Mouse (Mus musculus) cerebellum, adult 11-12 months (tissue): ENCODE measurements around the gene Kcnt1.
"Not testable (repeated sequence)": the region's sequence is repeated elsewhere in the genome, so short reads cannot be mapped to it uniquely, and the experiment has no call there.

Source experiments
- DNase-seq: peaks from one replicate; pipeline ENCODE4 v3.0.0; 2022

Gene Kcnt1

DNA sequence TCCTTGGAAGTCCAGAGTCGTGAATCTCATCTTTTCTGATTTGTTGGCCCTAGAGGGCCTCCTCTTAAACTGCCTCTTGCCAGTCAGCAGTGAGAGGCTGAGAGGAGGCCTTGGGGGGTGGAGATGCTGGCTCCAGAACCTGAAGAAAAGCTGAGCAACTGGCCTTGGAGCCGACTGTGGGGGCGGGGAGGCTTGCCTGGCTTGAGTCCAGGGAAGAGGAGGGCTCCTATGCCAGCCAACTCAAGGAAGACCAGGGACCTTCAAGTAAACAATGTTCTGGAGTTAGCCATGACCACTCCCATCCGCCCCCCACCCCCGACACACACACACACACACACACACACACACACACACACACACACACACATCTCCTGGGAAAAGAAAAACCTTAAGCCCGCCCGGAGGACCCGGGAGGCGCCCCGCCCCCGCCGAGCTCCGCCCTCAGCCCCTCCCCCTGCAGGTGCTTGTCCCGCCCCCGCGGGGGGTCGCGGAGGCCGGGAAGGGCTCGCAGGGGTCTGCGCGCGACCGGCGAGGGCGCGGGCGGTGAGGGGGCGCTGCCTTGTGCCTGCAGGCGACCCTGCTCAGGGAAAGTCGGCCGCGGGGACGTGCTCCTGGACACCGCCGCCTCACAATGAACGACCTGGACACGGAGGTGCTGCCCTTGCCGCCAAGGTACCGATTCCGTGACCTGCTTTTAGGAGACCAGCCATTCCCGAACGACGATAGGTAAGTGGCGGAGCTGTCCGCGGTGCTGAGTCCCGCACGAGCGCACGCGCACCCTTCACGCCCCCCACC lies at the start of gene Kcnt1:
TSS of gene Kcnt1 (plus strand) at position 398 of the 795 bp plus-strand sequence.
- peak; percentile 74 for DNase-seq

DNA sequence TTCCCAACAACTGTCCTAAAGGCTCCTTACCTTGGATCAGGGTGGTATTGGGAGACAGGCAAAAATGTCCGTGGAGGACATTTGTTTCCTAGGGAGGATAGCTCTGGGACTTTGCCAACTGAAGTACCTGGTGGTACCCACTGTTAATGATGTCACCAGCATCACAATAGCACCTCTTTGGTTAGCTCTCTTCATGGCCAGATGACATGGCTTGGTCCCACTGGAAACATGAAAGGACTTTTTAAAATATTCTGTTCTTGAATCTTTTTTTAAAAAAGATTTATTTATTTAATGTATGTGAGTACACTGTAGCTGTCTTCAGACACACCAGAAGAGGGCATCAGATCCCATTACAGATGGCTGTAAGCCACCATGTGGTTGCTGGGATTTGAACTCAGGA lies 47.8 kb upstream of the Kcnt1 start, which contains the start of gene Glt6d1:
TSS of gene Glt6d1 (minus strand) at position 101 of the 400 bp plus-strand sequence.
- DNase-seq, result not testable (repeated sequence)

DNA sequence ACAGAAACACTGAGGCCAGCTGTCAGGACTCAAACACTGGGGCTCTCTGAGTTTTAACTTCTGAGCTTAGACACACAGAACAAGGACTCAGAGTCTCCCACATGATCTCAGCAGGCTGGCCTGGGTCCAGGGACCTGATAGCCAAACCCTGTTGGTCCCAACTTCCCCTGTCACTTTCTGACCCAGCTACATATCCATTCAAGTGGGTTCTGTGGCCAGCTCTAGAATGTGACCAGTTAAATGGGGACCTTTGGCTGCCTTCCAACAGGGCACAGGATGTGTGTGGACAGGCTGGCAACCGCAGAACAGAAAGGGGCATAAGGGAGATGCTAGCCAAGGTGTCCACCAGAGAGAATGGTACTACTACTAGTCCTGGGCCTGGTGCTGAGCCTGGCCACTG lies 40.7 kb upstream of the Kcnt1 start, which contains the start of gene Lcn9:
TSS of gene Lcn9 (plus strand) at position 348 of the 400 bp plus-strand sequence.
- DNase-seq, result no peak

GRCm38 (mm10) chr2:25824751-25825150 lies 38.8 kb upstream of the Kcnt1 start:
- no peak for DNase-seq

DNA sequence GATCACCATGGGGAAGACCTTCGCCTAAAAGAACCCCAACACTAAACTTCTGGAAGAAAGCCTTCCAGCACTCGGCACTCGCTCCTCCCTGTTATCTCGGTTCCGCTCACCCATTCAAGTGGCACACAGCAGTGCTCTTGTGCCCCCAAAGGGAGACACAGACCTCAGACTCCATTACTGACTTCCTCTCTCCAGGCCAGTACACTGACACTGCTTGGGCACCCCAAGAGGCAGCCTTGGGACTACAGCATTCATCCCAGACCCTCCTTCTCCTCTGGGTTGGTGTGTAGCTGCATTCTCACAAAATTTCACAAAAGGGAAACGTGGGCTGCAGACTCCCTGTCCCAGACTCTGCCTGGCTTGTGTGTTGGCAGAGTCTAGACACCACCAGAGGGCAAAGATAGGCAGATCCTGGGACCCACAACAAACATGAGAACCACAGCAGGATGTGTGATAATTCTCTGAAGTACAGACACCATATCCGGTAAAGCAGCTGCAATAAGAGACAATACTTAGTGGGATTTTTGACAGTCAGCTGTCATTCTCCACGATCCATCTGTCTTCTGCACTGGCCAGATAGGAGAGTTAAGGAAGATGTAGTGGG lies 35.1 kb upstream of the Kcnt1 start:
- no peak for DNase-seq

GRCm38 (mm10) chr2:25830786-25831185 lies 32.7 kb upstream of the Kcnt1 start:
- no peak for DNase-seq

DNA sequence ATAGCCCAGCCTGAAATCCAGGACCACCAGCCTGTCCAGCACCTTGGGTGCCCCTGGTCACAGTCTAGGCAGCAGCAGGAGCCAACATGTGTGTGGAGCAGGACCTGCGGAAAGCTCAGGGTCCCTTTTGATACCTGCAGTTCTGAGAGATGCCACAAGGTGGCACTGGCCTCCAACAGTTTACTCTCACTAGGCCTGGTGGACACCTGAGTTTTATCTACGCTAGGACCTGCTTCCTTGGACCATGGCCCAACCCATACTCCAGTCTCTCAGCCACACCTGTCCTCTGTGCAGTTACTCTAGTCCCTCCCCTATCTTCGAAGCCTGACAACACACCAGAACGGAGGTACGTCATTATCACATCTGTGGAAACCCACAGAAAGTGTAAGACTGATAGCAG lies 27.2 kb upstream of the Kcnt1 start:
- peak; percentile 77 for DNase-seq

GRCm38 (mm10) chr2:25842161-25842560 lies 21.4 kb upstream of the Kcnt1 start:
- no peak for DNase-seq

GRCm38 (mm10) chr2:25842758-25843157 lies 20.8 kb upstream of the Kcnt1 start:
- DNase-seq, result no peak

DNA sequence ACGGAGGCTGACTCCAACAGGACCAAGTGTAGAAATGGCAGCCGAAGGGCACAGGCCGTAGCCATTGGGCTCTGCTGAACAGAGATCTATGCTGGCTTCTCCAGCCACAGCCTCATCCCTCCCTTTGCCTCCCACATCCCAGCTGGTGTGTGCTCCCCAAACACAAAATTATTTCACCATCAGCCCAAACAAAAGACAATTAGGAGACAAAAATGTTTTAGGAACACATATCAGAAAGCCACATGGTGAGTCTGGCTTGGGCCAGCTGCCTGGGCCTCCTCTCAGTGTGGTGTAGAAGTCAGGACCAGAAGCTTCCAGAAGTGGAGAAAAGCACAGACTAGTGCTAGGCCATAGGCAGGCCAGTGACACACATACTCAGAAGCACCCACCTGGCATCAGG lies 19.4 kb upstream of the Kcnt1 start:
- DNase-seq, result no peak

- DNase-seq, result no peak
Measured at GRCm38 (mm10) chr2:25846516-25846915, 17.0 kb upstream of the Kcnt1 start.

- no peak for DNase-seq
Measured at GRCm38 (mm10) chr2:25847226-25847625, 16.3 kb upstream of the Kcnt1 start, which contains the start of gene Sohlh1. Gene Sohlh1, minus strand, starts transcription at chr2:25847248.

- DNase-seq, result peak; percentile 57
Measured at GRCm38 (mm10) chr2:25850330-25850729, 13.2 kb upstream of the Kcnt1 start.

DNA sequence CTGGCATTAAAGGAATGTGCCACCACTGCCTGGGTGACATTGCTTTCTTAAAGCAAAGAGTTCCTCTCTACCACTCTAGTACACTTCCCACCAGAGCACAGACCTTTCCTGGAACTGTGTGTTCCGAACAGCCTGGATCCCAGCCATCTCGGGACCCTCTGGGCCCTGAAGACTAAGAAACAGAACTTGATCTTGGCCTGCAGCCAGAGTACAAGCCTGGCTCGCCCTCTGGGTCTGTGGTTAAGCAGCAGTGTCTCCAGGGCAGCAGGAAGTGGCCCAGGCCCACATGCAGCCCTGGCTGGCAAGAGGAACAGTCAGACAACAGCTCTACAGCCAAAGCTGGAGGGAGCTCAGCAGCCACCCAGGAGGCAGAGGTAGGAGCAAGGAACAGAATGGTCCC lies 10.9 kb upstream of the Kcnt1 start:
- DNase-seq, result peak; percentile 60

GRCm38 (mm10) chr2:25853998-25854397 lies 9.5 kb upstream of the Kcnt1 start:
- no peak for DNase-seq

GRCm38 (mm10) chr2:25859891-25860290 lies 3.6 kb upstream of the Kcnt1 start:
- no peak for DNase-seq

- DNase-seq, result peak; percentile 56
Measured at GRCm38 (mm10) chr2:25862038-25862437, 1.5 kb upstream of the Kcnt1 start.

- peak; percentile 60 for DNase-seq
Measured at GRCm38 (mm10) chr2:25862696-25863270, 751 bp upstream of the Kcnt1 start.

DNA sequence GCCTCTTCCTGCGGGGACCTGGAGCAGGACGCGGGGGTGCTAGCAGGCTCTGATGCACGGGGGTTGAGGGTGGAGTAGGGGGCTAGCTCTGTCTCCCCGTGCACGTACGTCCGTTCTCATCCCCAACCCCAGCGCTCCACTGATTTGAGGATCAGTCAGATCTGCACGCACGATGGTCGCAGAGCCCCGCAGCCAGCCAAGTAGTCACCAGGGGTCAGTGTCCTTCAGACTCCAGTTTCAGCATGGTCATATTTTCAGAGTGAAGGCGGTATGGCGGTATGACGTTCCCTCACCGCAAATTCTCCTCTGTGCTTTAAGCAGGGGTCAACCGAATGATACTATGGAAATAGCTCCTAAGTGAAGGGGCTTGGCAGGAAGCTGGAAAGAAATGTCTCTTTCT lies 696 bp downstream of the Kcnt1 start:
- no peak for DNase-seq

DNA sequence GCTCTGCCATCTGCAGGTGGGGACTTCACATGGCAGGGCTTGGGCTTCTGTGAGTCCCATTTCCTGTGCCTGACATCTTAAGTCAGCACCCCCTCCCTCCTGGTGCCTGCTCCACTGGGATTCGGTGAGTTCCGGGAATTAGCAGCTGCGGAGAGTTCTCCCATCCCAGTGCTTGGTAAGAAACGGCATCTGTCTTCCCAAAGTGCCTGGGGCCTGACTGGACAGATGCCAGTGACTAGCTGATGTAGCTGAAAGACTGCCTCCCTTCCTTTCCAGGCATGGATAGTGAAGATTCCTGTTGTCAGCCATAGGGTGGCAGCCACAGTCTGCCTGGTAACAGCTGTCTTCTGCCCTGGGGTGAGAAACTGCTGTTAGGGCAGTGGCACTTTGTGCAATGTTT lies 1.9 kb downstream of the Kcnt1 start:
- peak; percentile 57 for DNase-seq

DNA sequence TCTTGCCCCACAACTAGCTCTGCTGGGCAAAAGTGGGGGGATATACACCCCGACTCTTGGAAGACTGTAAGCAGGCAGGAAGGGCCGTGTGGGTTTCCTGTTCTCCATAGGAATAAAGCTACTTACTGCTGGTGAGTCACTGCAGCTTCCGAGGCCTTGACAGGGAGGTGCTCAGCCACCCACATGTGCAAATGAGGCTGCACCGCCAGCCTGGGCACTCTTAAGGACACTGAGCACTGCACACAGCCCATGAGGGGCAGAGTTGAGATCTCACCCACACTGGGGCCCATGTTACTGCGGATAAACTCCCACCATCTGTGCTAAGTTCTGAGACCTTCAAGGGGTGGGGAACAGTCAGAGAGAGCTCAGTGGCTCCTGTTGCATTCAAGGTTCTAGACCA lies 3.1 kb downstream of the Kcnt1 start:
- DNase-seq, result no peak

DNA sequence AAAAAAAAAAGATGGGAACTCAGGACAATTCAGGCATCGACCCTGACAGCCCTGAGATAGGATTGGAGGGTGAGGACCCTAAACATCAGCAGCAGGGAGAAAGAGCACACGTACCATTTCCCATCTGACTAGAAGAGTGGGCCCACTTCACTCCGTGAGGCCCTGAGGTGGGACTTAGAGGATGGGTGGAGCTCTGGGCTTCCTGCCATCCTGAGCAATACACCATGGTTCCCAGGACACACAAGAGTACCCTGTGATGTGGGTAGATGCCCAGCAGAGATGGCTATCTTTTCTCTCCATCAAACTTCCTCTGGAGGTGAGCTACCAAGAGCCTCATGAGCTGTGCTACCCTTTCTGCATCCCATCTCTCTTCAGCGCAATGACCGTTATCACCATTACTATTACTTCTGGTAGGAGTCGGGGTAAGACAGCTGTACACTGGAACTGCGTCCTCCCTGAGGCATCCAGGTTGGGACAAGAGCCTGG lies 13.8 kb downstream of the Kcnt1 start:
- no peak for DNase-seq

DNA sequence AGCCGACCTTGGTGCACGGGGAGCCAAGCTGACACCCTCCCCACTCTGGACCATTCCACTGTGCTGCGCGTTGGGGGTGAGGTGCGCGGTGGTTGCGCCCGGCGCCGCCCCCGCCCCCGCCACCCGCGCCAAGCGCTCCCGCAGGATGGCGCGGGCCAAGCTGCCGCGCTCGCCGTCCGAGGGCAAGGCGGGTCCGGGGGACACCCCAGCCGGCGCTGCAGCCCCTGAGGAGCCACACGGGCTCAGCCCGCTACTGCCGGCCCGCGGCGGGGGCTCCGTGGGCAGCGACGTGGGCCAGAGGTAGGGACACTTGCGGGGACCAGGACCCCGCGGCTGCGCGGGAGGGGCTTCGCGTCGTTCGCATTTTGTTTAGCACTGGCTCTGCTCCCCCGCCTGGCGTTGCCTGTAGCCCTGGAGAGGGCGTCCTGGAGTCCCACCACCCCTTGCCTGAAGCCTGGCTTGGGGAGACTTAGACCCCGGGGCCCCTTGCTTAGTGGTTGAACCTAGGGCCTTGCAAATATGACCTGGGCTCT lies 14.3 kb downstream of the Kcnt1 start:
- peak; percentile 88 for DNase-seq
